Mouse (Mus musculus) left cerebral cortex, postnatal 36 days (tissue): Measurements from ENCODE around the gene Slc26a10. TPM values are rescaled to one million over a fixed set of nuclear protein-coding genes. Genes with fewer than 3 reads are reported as not detected.

Source experiments
- total RNA-seq, 2 experiments: library from RNA; stranded (reverse); gene quantifications; 2 replicates each; pipeline ENCODE4 v1.2.3; 2021

Slc26a10 gene
- total RNA-seq, 2 experiments from 2014 or later, result 1.8 to 4.4 TPM

Other genes starting within 250 kb of the Slc26a10 start
- 10 to 100 TPM; 72.0 to 74.1 TPM for gene Ctdsp2, start 201.9 kb downstream of the Slc26a10 start, total RNA-seq
- under 1 TPM; 0.16 to 0.20 TPM for gene Avil, start 179.9 kb downstream of the Slc26a10 start, total RNA-seq
- 10 to 100 TPM; 21.7 to 28.8 TPM for gene Tsfm, start 149.8 kb downstream of the Slc26a10 start, total RNA-seq
- 10 to 100 TPM in 1 of 2 experiments, 1 to 10 TPM in 1; 9.2 to 10.6 TPM for gene Mettl1, start 139.2 kb downstream of the Slc26a10 start, total RNA-seq
- gene Eef1akmt3, start 139.1 kb downstream of the Slc26a10 start, total RNA-seq, result not detected
- gene Cyp27b1, start 132.4 kb downstream of the Slc26a10 start, total RNA-seq, result 1 to 10 TPM in 1 of 2 experiments, under 1 TPM in 1; 0.39 to 1.2 TPM
- 10 to 100 TPM; 21.5 to 24.9 TPM for gene March9, start 120.5 kb downstream of the Slc26a10 start, total RNA-seq
- gene Cdk4, start 117.1 kb downstream of the Slc26a10 start, total RNA-seq, result 10 to 100 TPM; 76.9 to 88.1 TPM
- 10 to 100 TPM; 63.5 to 66.3 TPM for gene Tspan31, start 110.4 kb downstream of the Slc26a10 start, total RNA-seq
- gene Agap2, start 105.4 kb downstream of the Slc26a10 start, total RNA-seq, result 100 to 1,000 TPM; 680 to 686 TPM
- 100 to 1,000 TPM; 118 to 119 TPM for gene Os9, start 59.5 kb downstream of the Slc26a10 start, total RNA-seq
- 100 to 1,000 TPM; 116 to 122 TPM for gene B4galnt1, start 15.4 kb downstream of the Slc26a10 start, total RNA-seq
- gene Arhgef25, start 9.4 kb upstream of the Slc26a10 start, total RNA-seq, result 100 to 1,000 TPM; 173 to 176 TPM
- 100 to 1,000 TPM; 195 to 221 TPM for gene Dtx3, start 15.1 kb upstream of the Slc26a10 start, total RNA-seq
- gene Pip4k2c, start 30.9 kb upstream of the Slc26a10 start, total RNA-seq, result 100 to 1,000 TPM in 1 of 2 experiments, 10 to 100 TPM in 1; 94.6 to 106 TPM
- 1,000 to 10,000 TPM in 1 of 2 experiments, 100 to 1,000 TPM in 1; 978 to 1,176 TPM for gene Kif5a, start 82.7 kb upstream of the Slc26a10 start, total RNA-seq
- gene Dctn2, start 85.7 kb upstream of the Slc26a10 start, total RNA-seq, result 100 to 1,000 TPM; 267 to 287 TPM
- 10 to 100 TPM; 32.9 to 54.4 TPM for gene Mbd6, start 108.4 kb upstream of the Slc26a10 start, total RNA-seq
- gene Mars, start 131.1 kb upstream of the Slc26a10 start, total RNA-seq, result 10 to 100 TPM; 54.9 to 60.1 TPM
- gene Arhgap9, start 141.3 kb upstream of the Slc26a10 start, total RNA-seq, result 1 to 10 TPM in 1 of 2 experiments, under 1 TPM in 1; 0.94 to 1.1 TPM
- gene Gli1, start 161.3 kb upstream of the Slc26a10 start, total RNA-seq, result 1 to 10 TPM; 1.9 to 2.9 TPM
- gene Inhbe, start 173.8 kb upstream of the Slc26a10 start, total RNA-seq, result under 1 TPM; 0.15 to 0.20 TPM
- not detected for gene Inhbc, start 189.8 kb upstream of the Slc26a10 start, total RNA-seq
- 100 to 1,000 TPM; 348 to 365 TPM for gene R3hdm2, start 199.7 kb upstream of the Slc26a10 start, total RNA-seq